Mouse (Mus musculus) midbrain, embryonic 14.5 days (tissue): Measurements from ENCODE around the gene Siae. TPM values are rescaled to one million over a fixed set of nuclear protein-coding genes. Genes with fewer than 3 reads are reported as not detected.

ENCODE experiments used
- ATAC-seq: fragments of 200-750 bp; cut with Nextera tagmentation; 2 replicates; pipeline ENCODE4 v1.8.0; 2017; ENCODE audit warnings: moderate number of reproducible peaks, moderate library complexity; ENCODE audit not compliant: low FRiP score, low TSS enrichment
- DNase-seq: peaks from one replicate; pipeline ENCODE4 v3.0.0-alpha.2; 2015
- H3K27ac ChIP-seq: fragments of 300-500 bp; sonication (generic); replicated peaks from 2 replicates; pipeline ENCODE4 v1.5.1; 2014; ENCODE audit warnings: mild to moderate bottlenecking, low read depth, low read length, moderate library complexity
- H3K27me3 ChIP-seq: fragments of 300-500 bp; sonication (generic); 2 replicates; pipeline ENCODE4 v1.6.1; 2014; ENCODE audit warnings: low read length, control low read depth, mixed read lengths; ENCODE audit not compliant: control insufficient read depth, insufficient read depth
- H3K36me3 ChIP-seq: fragments of 300-500 bp; sonication (generic); 2 replicates; pipeline ENCODE4 v1.6.1; 2014; ENCODE audit warnings: low read length, control low read depth; ENCODE audit not compliant: control insufficient read depth, insufficient read depth
- H3K4me1 ChIP-seq: fragments of 300-500 bp; sonication (generic); 2 replicates; pipeline ENCODE4 v1.6.1; 2014; ENCODE audit warnings: mild to moderate bottlenecking, antibody characterized with exemption, low read length, control low read depth; ENCODE audit not compliant: control insufficient read depth, insufficient read depth
- H3K4me2 ChIP-seq: fragments of 300-500 bp; sonication (generic); 2 replicates; pipeline ENCODE4 v1.6.1; 2014; ENCODE audit warnings: mild to moderate bottlenecking, low read length, moderate library complexity
- H3K4me3 ChIP-seq: fragments of 300-500 bp; sonication (generic); replicated peaks from 2 replicates; pipeline ENCODE4 v1.5.1; 2014; ENCODE audit warnings: low read depth, low read length
- H3K9ac ChIP-seq: fragments of 300-500 bp; sonication (generic); replicated peaks from 2 replicates; pipeline ENCODE4 v1.6.1; 2014; ENCODE audit warnings: mild to moderate bottlenecking, low read length, moderate library complexity
- H3K9me3 ChIP-seq: fragments of 300-500 bp; sonication (generic); 2 replicates; pipeline ENCODE4 v1.6.1; 2016; ENCODE audit warnings: low read length, control low read depth, mixed read lengths; ENCODE audit not compliant: control insufficient read depth
- WGBS: fragments of 180-500 bp; shearing (Covaris S2); extraction: QIAGEN DNeasy Blood & Tissue Kit; methylation state at CpG from one replicate; pipeline ENCODE4 v1.1.7; 2014; 5-methylcytosine and 5-hydroxymethylcytosine counted together
- polyA plus RNA-seq: library from polyadenylated mRNA; unstranded; fragments of >200 nt; fragmentation: Nextera tagmentation; extraction: Ambion mirVana; gene quantifications from 2 replicates; pipeline ENCODE4 v1.2.1, GENCODE M21; 2014

The Siae gene
- polyA plus RNA-seq, 1 experiment from 2014 or later: 12.3 TPM

DNA sequence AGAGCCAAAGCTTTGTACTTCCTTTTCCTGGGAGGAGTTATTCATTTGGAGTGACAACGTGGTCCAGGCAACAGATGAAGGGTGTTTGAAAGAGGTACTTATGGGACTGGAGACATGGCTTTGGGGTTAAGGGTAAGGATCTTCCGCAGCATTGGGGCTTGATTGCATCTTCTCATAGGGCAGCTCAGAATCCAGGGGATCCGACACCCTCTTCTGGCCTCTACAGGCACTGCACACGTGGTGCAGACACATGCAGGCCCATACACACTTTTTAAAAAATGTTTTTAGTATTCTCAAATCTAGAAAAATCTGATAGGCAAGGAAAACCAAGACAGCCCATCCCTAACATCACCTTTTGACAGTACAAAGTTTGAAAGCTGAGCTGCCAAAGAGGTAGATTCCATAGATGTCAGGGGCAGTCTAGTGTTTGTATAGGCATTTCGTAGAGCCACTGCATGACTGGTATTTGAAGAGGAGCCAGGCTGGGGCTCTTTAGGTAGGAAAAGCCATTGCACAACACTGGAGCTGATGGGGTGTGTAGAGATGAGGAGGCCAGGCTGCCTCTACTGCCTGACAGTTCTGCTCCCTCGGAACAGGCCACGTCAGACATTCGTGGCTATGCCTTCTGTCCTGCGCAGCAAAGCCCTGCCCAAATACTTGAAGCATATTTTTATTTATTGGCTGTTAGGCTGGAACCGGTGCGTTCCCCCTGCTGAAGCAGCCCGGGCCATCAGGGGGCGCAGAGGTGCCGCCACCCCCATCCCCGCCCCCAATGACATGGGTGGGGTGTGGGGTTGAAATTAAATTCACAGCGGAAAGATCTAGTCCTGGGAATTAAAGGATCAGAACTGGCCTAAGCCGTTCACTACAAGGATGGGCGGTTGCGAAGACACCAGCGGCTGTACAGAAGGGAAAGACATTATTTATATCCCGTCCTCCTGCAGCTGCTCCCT lies 28.8 kb upstream of the Siae start:
- ATAC-seq (no peak), DNase-seq (peak; percentile 29)
- Histone ChIP-seq H3K4me1 (peaks cover 16% of the 10 kb centered on the region; the same call in 1 of the 2 replicates), H3K27ac (no peak overlapping the region), H3K36me3 (peaks cover 20% of the 10 kb centered on the region), H3K9me3 (no peaks in the 10 kb centered on the region), H3K4me3 (no peak overlapping the region), H3K27me3 (peaks cover 58% of the 10 kb centered on the region), H3K9ac (no peak overlapping the region), H3K4me2 (no peak overlapping the region)
- 20% methylated on average over 21 of the region's 21 CpGs for WGBS

DNA sequence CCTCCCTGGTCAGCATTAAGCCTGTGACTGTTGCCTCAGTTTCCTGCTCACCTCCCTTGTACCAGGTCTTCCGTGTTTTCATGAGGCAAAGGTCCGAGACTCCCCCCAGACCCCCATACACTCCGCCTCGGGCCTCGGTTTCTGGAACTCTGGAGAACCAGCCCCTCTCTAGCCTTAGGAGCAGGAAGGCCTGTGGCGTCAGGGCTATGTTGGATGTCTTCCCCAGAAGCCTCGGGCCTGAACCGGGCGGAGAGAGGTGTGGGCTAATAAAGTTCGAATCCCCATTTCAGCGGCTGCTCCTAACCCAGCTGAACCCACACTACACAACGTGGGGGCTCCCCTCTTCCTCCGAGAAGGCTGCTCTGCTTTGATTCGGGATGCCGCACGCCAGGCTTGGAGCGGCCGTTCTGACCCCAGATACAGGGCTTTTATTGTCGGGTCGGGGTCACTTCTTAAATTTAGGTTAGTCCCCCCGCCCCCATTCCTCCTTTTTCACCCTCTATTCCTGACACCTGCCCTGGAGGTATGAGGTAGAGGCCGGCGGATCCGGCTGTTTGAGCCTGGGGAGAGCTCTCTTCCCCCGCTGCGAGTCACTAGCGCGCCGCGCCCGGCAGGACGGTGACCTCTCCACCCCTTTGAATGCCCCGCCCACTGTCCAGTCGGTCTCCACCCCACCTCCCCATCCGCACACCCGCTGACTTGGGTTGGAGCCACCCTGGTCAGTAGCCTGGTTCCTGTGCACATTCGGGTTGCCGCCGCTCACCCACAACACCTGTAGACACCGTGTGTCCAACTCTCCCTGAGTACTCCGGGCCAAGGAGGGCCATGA lies 27.9 kb upstream of the Siae start, which contains the start of gene Esam:
Gene Esam (plus strand): TSS at position 683 of the 829 bp plus-strand sequence.
- Histone ChIP-seq H3K9ac (no peak within 1 kb of the TSS), H3K4me1 (peaks cover 16% of the 10 kb centered on the region; the same call in 1 of the 2 replicates), H3K27me3 (peaks cover 63% of the 10 kb centered on the region), H3K9me3 (no peaks in the 10 kb centered on the region), H3K27ac (no peak within 1 kb of the TSS), H3K36me3 (peaks cover 17% of the 10 kb centered on the region), H3K4me2 (0 out of 2 replicates have a peak within 1 kb of the TSS, but pooled peaks have one; percentile 5), H3K4me3 (peak within 1 kb of the TSS; percentile 15; the same call in 1 of the 2 replicates)
- no peak for DNase-seq
- 5% methylated on average over 41 of the region's 41 CpGs for WGBS
- 0 out of 2 replicates have a peak, but pooled peaks have one; percentile 31 for ATAC-seq

DNA sequence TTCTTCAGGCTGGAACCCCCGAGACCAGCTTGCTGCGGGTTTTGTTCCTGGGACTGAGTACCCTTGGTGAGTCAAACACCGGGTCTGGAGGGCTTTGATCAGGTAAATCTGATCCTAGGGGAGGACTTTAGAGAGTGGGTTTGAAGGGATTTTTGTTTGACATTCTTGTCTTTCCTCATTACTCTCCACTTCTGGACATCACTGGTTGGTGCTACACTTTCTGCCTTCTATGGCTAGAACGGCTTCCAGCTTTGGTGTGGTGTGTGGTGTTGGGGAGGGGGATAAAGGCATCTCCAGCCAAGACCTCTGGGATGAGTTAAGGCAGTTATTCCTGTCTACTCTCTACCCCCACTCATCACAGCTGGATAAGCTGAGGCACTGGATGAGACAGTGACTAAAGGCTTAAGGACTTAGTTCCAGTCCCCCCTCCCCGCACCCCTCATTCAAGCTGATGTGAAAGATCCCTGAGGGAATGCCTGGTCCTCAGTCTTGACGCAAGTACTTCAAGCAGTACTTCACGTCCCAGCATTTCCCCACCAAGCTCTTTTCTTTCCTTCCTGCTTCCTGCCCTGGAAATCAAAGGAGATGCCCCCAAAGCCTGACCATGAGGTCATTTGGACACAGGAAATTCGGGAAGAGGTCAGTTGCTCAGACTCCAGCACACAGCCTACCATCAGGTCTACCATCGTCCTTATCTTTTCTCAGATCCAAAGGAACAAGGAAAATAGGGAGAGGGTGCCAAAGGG lies 27.1 kb upstream of the Siae start:
- 17% methylated on average over 9 of the region's 9 CpGs for WGBS
- no peak for DNase-seq
- H3K27me3 ChIP-seq: peaks cover 63% of the 10 kb centered on the region

DNA sequence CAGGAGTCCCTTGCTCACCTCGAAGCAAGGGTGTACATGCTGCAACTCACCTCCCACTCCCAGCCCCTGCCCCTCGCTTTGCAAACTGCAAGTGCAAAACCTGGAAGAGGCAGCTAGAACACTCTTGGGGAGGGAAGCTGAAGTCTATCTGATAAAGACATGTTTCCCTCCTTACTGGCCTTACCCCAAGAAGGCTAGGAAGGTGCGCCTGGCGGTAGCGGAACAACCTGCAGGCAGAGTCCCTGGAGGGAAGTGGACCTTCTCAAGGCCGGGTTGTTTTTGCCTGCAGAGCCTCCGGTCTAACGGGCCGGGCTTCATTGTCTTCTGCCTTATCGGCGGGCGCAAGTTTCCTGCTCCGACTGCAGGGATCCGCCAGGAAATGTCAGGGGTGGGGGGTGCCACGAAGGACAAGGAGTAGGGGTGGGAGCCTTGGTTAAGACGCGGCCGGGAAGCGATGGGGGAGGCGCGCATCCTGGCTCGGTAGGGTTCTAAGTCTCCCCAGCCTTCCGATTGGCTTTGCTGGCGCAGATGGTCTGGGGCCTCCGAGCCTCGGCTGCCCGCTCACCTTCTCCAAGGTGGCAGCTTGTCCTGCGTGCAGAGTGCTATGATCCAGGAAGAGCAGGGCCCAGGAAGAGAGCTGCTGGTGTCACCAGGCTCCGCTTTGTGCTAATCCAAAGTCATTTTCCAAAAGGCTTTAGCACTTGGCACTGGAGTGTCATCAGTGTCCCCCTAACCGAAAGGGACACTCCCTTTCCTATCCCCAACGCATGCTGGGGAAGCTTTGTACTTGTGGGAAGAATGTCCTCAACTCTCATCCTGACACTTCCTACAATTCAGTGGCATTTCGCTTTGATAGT lies 25.2 kb upstream of the Siae start:
- DNase-seq: peak; percentile 62

More for the DNA sequence above, 27.1 kb upstream of the Siae start:
- ATAC-seq: no peak
- H3K9me3 ChIP-seq: no peaks in the 10 kb centered on the region
- H3K27ac ChIP-seq: no peak overlapping the region
- peaks cover 16% of the 10 kb centered on the region; the same call in 1 of the 2 replicates for H3K4me1 ChIP-seq
- H3K36me3 ChIP-seq: peaks cover 9% of the 10 kb centered on the region; the same call in 1 of the 2 replicates
- no peak overlapping the region for H3K9ac ChIP-seq
- peak overlapping the region; percentile 15; the same call in 1 of the 2 replicates for H3K4me3 ChIP-seq
- H3K4me2 ChIP-seq: no peak overlapping the region

DNA sequence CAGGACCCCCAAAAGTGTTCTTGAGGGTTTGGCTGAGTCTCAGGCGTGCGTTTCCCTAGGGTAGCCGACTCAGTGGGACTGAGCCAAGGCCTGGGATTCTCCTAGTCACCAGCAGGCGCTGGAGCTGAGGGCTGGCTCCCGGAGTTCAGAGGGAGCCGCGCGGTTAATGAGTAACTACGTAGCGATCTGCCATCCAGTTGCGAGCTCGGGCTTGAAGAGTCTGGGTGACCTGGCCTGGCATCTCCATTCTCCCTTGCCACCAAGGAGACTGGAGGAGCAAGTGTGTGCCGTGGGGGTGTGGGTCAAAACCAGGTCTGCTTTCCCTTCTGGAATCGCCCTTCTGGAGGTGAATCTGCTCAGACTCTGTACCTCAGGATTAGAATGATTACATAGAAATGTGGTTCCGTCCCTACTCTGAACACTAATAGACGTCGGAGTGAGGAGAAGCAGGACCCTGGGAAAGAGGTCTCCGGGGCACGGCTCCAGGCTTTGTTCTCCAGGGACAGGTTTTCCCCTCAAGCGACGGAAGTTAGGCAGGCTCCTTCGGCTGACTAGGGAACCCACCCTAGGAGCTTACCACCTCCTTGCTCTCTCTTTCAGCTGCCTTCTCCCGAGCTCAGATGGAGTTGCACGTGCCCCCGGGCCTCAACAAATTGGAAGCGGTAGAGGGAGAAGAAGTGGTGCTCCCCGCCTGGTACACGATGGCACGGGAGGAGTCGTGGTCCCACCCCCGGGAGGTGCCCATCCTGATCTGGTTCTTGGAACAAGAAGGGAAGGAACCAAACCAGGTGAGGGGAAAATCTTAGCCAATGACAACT lies 24.4 kb upstream of the Siae start:
- Histone ChIP-seq H3K4me2 (peak overlapping the region; percentile 59), H3K9me3 (no peaks in the 10 kb centered on the region), H3K36me3 (no peaks in the 10 kb centered on the region), H3K27me3 (peaks cover 56% of the 10 kb centered on the region), H3K4me1 (peaks cover 16% of the 10 kb centered on the region; the same call in 1 of the 2 replicates), H3K4me3 (peak overlapping the region; percentile 31), H3K9ac (no peak overlapping the region; the same call in 1 of the 2 replicates), H3K27ac (no peak overlapping the region; the same call in 1 of the 2 replicates)
- 2% methylated on average over 31 of the region's 31 CpGs for WGBS
- DNase-seq (peak; percentile 79), ATAC-seq (peak; percentile 59)

More for the DNA sequence above, 25.2 kb upstream of the Siae start:
- Histone ChIP-seq H3K9me3 (no peaks in the 10 kb centered on the region), H3K27ac (no peak overlapping the region), H3K27me3 (peaks cover 63% of the 10 kb centered on the region), H3K36me3 (no peaks in the 10 kb centered on the region), H3K9ac (peak overlapping the region; percentile 50; the same call in 1 of the 2 replicates), H3K4me3 (peak overlapping the region; percentile 31), H3K4me1 (peaks cover 16% of the 10 kb centered on the region; the same call in 1 of the 2 replicates), H3K4me2 (peak overlapping the region; percentile 59)
- WGBS: 2% methylated on average over 32 of the region's 32 CpGs
- peak; percentile 41; the same call in 1 of the 2 replicates for ATAC-seq

DNA sequence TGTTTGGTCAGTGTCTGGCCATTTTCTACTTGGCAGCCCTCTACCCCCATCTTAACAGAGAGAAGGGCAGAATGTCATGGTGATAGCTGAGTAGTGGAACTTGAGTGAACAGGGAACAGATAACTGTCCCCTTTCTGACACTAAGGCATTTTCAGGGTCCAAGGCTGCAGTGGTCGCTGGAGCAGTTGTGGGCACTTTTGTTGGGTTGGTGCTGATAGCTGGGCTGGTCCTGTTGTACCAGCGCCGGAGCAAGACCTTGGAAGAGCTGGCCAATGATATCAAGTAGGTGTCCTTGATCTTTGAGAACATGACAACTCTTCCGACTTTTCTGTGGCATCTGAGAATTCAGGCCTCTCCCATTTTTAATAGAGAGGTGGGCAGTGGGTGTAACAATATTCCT lies 18.6 kb upstream of the Siae start:
- Histone ChIP-seq H3K27ac (no peak overlapping the region), H3K4me2 (no peak overlapping the region), H3K27me3 (peaks cover 4% of the 10 kb centered on the region), H3K9me3 (no peaks in the 10 kb centered on the region), H3K9ac (no peak overlapping the region), H3K36me3 (no peaks in the 10 kb centered on the region), H3K4me1 (no peaks in the 10 kb centered on the region), H3K4me3 (no peak overlapping the region)
- 80% methylated on average over 4 of the region's 4 CpGs for WGBS
- ATAC-seq: no peak
- DNase-seq: no peak

DNA sequence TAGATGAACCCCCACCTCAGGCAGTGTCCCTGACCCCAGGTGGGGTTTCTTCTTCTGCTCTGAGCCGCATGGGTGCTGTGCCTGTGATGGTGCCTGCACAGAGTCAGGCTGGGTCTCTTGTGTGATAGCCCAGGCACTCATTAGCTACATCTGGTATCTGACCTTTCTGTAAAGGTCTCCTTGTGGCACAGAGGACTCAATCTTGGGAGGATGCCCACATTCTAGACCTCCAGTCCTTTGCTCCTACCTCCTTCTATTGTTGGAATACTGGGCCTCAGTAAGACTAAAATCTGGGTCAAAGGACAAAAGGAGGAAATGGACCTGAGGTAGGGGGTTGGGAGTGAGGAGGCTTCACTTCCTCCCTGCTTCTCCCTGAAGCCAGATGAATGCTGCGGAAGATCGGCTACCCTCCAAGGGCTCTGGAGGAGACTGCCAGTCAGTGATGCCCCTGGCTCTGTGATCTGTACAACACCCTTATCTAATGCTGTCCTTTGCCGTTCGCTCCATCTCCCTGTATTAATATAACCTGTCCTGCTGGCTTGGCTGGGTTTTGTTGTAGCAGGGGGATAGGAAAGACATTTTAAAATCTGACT lies 17.7 kb upstream of the Siae start:
- Histone ChIP-seq H3K9ac (no peak overlapping the region), H3K36me3 (no peaks in the 10 kb centered on the region), H3K4me3 (no peak overlapping the region), H3K27me3 (no peaks in the 10 kb centered on the region), H3K27ac (no peak overlapping the region), H3K4me1 (no peaks in the 10 kb centered on the region), H3K9me3 (no peaks in the 10 kb centered on the region), H3K4me2 (no peak overlapping the region)
- DNase-seq: no peak
- no peak for ATAC-seq
- 82% methylated on average over 5 of the region's 5 CpGs for WGBS
